Mouse (Mus musculus) lung, adult 2 months (tissue): ENCODE data around the gene Sag. TPM values are rescaled to one million over a fixed set of nuclear protein-coding genes. Genes with fewer than 3 reads are reported as not detected.
A peak's percentile ranks its signal among the peaks of the same experiment; 100 is the strongest.

Experiments used
- DNase-seq: peaks from one replicate; pipeline ENCODE4 v3.0.0; 2022
- H3K4me1 ChIP-seq: fragments of 200-500 bp; 2 replicates; pipeline ENCODE4 v1.6.1; 2011; ENCODE audit warnings: low read length; ENCODE audit not compliant: control insufficient read depth, insufficient read depth
- H3K4me3 ChIP-seq: fragments of 200-500 bp; replicated peaks from 2 replicates; pipeline ENCODE3; 2011; ENCODE audit warnings: low read depth, mild to moderate bottlenecking, control low read depth, low read length; ENCODE audit errors: extremely low read depth
- CTCF ChIP-seq: fragments of 200-500 bp; IDR thresholded peaks from 2 replicates; pipeline ENCODE4 v1.5.1; 2011; ENCODE audit warnings: mild to moderate bottlenecking, low read length, control low read depth; ENCODE audit not compliant: insufficient read depth
- POLR2A ChIP-seq: fragments of 200-500 bp; IDR thresholded peaks from 2 replicates; pipeline ENCODE4 v1.6.1; 2011; ENCODE audit warnings: low read depth, mild to moderate bottlenecking, control low read depth, low read length, borderline replicate concordance; ENCODE audit errors: extremely low read depth
- WGBS: fragments of 180-500 bp; shearing (Covaris S2); methylation state at CpG from one replicate; pipeline ENCODE4 v1.1.7; 2018; 5-methylcytosine and 5-hydroxymethylcytosine counted together
- polyA plus RNA-seq: library from polyadenylated mRNA; depleted of rRNA; stranded (reverse); fragments of >200 nt; gene quantifications from 2 replicates; pipeline ENCODE4 v1.2.3, GENCODE M21; 2012

Gene Sag
- polyA plus RNA-seq, 1 experiment = 0.86 TPM

DNA sequence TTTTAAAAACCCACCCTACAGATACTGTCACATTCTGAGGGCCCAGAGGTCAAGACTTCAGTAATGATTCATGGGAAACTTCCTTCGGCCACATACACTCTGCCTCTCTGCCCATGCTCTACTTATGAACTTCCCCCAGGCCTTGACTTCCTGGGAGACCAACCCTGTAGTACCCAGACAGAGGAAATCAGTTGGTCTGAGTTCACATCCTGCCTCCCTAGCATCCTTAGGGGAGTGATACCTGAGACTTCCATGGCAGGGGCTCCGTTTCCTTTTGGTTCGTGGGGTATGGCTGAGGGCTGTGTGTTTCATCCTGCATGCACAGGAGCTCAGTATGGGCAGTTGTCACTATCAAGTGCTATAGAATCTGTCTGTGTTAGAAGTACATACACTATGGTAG lies 47.9 kb downstream of the Sag start:
- no peak overlapping the region for H3K4me3 ChIP-seq
- 93% methylated on average over 3 of the region's 3 CpGs for WGBS
- no peak for DNase-seq
- H3K4me1 ChIP-seq = peaks cover 13% of the 10 kb centered on the region
- TF ChIP-seq CTCF (no peak), POLR2A (no peak)

DNA sequence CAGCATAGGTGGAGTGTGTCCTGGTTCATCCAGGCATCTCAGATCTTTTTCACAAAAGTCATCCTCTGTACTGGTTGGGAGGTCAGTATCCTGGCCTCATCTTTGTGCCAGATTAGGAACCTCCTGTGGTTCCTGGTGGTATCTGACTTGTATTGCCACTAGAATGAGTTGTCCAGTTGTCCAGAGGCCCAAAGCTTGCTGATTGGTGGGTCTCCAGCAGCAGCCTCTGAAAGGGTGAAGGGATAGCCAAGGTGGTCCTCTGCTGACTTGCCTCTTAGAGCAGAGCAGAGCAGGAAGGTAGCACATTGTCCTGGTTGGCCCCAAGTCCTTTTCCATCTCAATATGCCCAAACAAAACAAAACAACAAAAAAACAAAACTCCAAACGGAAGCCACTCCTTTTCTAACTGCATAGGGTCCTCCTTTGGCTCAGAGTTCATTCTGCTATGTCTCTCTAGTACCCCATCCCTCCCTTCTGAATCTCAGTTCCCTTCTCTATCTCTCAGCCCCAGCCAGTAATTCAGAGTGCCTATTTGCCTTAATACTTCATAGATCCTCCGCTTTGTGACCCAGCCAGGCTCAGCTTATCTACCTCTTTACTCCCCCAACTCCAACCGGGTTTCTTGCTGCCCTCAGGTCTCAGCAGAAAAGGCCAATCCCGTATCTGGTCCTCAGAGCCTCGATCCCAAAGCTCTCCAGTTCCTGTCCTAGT lies 48.8 kb downstream of the Sag start:
- no peak overlapping the region for H3K4me3 ChIP-seq

DNA sequence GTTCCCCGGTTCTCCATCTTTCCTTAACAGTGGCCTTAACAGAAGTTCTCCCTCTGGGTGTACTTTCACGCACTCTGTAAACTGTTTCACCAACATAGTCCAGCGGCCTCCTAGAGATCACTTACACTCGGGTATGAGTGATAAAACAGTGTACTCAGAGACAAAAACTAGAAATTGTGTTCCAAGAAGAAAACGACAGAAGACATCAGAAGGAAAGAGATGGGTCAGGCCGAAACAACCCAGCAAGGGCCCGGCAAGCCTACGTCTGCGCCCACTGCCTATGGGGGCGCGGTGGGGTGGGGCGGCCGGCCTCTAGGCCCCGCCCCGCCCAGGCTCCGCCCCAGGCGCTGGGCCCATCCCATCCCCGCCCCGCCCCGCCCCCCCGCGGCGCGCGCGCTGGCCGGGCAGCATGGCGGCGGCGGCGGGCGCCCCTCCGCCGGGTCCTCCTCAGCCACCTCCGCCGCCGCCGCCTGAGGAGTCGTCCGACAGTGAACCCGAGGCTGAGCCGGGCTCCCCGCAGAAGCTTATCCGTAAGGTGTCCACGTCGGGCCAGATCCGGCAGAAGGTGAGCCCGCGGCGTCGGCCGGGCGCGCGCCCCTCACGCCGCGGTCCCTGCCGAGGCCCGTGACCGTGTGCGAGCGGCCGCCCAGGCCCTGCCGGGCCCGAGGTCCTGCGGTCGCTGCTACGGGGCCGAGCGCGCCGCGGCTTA lies 49.6 kb downstream of the Sag start, which contains the start of gene Dgkd:
TSS of gene Dgkd (plus strand) at position 396 of the 709 bp plus-strand sequence.
- H3K4me3 ChIP-seq = peak within 1 kb of the TSS; percentile 91
- under 1% methylated on average over 73 of the region's 74 CpGs for WGBS
- peak; percentile 65 for DNase-seq

More for the DNA sequence above, 48.8 kb downstream of the Sag start:
- TF ChIP-seq POLR2A (no peak), CTCF (no peak)
- H3K4me1 ChIP-seq = peaks cover 15% of the 10 kb centered on the region
- 53% methylated on average over 5 of the region's 5 CpGs for WGBS
- DNase-seq = no peak

DNA sequence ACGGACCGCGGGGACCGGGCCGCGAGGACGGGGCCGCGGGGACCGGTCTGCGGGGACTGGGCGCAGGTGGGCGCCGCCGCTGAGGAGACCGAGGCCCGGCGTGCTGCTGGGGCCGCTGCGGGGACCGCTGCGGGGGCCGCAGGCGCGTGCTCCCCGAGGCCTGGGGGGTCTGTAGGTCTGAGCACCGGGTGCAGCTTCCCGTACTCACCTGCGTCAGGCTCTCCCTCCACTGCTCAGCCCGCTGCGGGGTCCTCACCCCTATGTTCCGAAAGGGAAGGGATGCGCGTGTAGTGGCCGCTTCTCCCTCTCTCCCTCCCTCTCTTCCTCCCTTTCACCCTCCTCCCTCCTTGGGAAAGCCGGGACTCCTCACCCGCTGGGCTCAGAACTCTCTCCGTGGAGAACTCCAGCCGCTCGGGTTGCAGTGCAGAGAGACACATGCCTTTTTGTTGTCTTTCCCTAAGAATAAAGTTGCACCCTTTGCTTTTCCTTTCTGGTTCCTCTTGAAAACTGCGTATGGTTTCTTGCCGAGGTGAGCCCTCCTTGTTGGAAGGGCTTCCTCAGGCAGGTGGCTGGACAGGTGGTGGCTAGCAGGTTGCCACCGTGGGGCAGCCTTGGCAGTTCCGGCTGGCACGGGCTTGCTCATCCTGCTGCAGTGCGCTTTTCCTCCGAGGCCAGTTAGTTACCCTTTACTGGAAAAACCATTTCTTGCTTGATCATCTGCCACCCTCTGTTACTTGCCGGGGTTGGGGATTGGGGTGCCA lies 50.3 kb downstream of the Sag start:
- H3K4me3 ChIP-seq = peak overlapping the region; percentile 91
- peaks cover 20% of the 10 kb centered on the region for H3K4me1 ChIP-seq
- WGBS = under 1% methylated on average over 48 of the region's 48 CpGs
- TF ChIP-seq POLR2A = no peak
- TF ChIP-seq CTCF = no peak
- DNase-seq = peak; percentile 52

More for the DNA sequence above, 49.6 kb downstream of the Sag start, which contains the start of gene Dgkd:
- peaks cover 15% of the 10 kb centered on the region for H3K4me1 ChIP-seq
- TF ChIP-seq CTCF = no peak
- TF ChIP-seq POLR2A = peak; percentile 66; the same call in 1 of the 2 replicates

GRCm38 (mm10) chr1:87854411-87854810 lies 50.9 kb downstream of the Sag start:
- Histone ChIP-seq H3K4me3 (peak overlapping the region; percentile 91), H3K4me1 (peaks cover 21% of the 10 kb centered on the region)
- no peak for TF ChIP-seq CTCF
- TF ChIP-seq POLR2A = no peak
- DNase-seq = no peak
- 25% methylated on average over 6 of the region's 6 CpGs for WGBS

DNA sequence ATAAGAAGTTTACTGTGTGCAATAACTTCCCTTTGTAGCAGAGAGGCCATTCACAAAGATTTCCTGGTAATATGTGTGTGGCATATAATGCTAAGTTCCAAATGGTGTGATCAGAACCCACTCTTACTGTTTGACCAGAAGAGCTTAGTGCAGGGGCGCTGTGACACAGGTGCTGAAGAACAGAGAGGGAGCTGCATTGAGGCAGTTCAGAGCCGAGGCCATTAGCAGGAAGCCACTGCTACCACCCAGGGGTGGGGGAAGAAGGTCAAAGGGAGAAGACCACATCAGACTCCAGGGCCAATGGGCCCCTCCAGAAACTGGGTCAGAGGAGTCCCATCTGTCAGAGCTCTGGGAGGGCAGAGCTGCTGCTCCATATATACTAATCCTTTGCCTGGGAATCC lies 51.4 kb downstream of the Sag start:
- 38% methylated on average over 2 of the region's 2 CpGs for WGBS
- TF ChIP-seq CTCF (no peak), POLR2A (no peak)
- peaks cover 24% of the 10 kb centered on the region for H3K4me1 ChIP-seq
- DNase-seq = no peak
- H3K4me3 ChIP-seq = no peak overlapping the region

GRCm38 (mm10) chr1:87855522-87855921 lies 52.0 kb downstream of the Sag start:
- Histone ChIP-seq H3K4me3 (no peak overlapping the region), H3K4me1 (peaks cover 24% of the 10 kb centered on the region)
- DNase-seq = no peak
- TF ChIP-seq POLR2A = no peak
- TF ChIP-seq CTCF = no peak
- whole genome bisulfite sequencing = 79% methylated on average over 1 of the region's 1 CpGs

DNA sequence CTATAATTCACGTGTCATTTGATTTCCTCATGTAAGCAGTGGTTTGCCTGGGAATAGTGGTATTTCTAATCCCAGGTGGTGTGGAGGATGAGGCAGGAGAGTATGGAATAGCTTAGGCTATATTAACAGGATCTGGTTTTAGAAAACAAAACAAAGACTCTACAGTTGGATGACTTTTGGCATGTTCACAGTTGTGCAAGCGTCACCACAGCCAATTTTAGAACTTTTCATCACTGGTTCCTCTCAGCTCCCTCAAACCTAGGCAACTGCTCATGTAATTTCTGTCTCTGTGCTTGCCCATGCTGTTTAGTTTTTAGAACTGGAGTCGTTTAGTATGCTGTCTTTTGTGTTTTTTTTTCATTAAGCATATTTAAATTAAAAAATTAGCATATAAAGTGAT lies 53.3 kb downstream of the Sag start:
- DNase-seq = no peak
- WGBS = 54% methylated on average over 3 of the region's 3 CpGs

DNA sequence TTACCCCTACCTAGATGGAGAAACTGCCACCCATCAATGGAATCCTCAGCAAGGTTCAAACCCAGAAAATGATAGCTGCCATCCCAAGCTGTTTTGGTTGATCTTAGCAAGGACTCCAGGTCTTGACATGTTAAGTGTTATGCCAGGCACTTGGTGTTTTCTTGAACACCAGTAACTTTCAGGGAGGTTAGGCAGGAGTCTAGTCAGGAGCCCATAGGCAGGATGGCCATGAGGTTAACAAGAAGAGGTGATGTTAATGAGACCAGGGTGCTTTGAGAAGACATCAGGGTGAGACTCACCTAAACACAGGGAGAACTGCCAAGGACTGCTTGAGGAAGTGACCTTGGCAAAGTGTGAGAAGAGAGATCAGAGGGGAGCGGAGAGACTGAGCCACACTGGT lies 54.6 kb downstream of the Sag start:
- TF ChIP-seq CTCF = no peak
- no peak for TF ChIP-seq POLR2A
- no peak for DNase-seq
- Histone ChIP-seq H3K4me1 (peaks cover 28% of the 10 kb centered on the region), H3K4me3 (no peak overlapping the region)
- 68% methylated on average over 1 of the region's 1 CpGs for WGBS

More for the DNA sequence above, 53.3 kb downstream of the Sag start:
- H3K4me1 ChIP-seq = peaks cover 24% of the 10 kb centered on the region
- H3K4me3 ChIP-seq = no peak overlapping the region
- TF ChIP-seq CTCF = no peak
- no peak for TF ChIP-seq POLR2A
